Mouse (Mus musculus) large intestine, adult 2 months (tissue): ENCODE data around the gene Trip11. TPM values are rescaled to one million over a fixed set of nuclear protein-coding genes. Genes with fewer than 3 reads are reported as not detected.

Experiments used
- DNase-seq: peaks from one replicate; pipeline ENCODE4 v3.0.0-alpha.2; 2012; ENCODE audit warnings: low read depth, low spot score
- WGBS: fragments of 180-500 bp; shearing (Covaris S2); methylation state at CpG from one replicate; pipeline ENCODE4 v1.1.7; 2018; 5-methylcytosine and 5-hydroxymethylcytosine counted together
- polyA plus RNA-seq: library from polyadenylated mRNA; depleted of rRNA; stranded (reverse); fragments of >200 nt; gene quantifications from 2 replicates; pipeline ENCODE4 v1.2.3, GENCODE M21; 2012; rRNA removed

Gene Trip11
- polyA plus RNA-seq, 1 experiment = 2.7 TPM

DNA sequence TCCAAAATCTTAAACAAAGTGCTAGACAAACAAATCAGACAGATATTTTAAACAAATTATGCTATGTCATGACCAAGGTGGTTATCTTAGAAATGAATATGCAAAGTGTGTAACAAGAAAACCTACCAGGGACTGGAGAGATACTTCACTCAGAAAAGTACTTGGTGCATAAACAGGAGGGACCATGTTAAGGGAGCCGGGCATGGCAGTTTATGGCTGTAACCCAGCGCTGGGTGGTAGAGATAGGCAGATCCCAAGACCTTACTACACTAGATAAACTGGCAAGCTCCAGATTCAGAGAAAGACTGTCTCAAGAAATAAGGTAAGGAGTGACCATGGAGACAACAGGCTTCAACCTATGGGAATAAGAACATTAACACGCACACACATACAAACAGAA is 123.3 kb downstream of the Trip11 start:
- DNase-seq = no peak
- 85% methylated on average over 3 of the region's 3 CpGs for WGBS

- 62% methylated on average over 3 of the region's 3 CpGs for WGBS
- no peak for DNase-seq
Observed at GRCm38 (mm10) chr12:101789250-101789649, 123.8 kb downstream of the Trip11 start.

Other genes with a start within 250 kb of the Trip11 start
- gene Tc2n, start 194.7 kb downstream of the Trip11 start, polyA plus RNA-seq = 0.70 and 0.99 TPM in 2 replicates
- gene Fbln5, start 94.2 kb downstream of the Trip11 start, polyA plus RNA-seq = 17.2 and 27.3 TPM in 2 replicates
- 2.4 and 3.2 TPM in 2 replicates for gene Atxn3, start 45.0 kb upstream of the Trip11 start, polyA plus RNA-seq
- 3.5 and 4.6 TPM in 2 replicates for gene Cpsf2, start 62.7 kb upstream of the Trip11 start, polyA plus RNA-seq
- 0.05 and 0.07 TPM in 2 replicates for gene Slc24a4, start 215.5 kb upstream of the Trip11 start, polyA plus RNA-seq